ENCODE assay signal across 12 mouse cellular contexts in genomic region chr3:146655111-146655577, GRCm38 (mm10). TPM values are rescaled to one million over a fixed set of nuclear protein-coding genes. Genes with fewer than 3 reads are reported as not detected.
DNase-seq lines count a peak whose midpoint lies in the region; ATAC-seq and TF ChIP-seq lines count a peak whose summit lies in the region.
"Had no signal": no experiment of that assay in that cellular context is flagged by ENCODE, and none has a peak within 500 bp of the region (broad histone marks: within the 10 kb centered on the region; RNA-seq: fewer than 3 reads in every experiment).

No protein-coding gene starts in this region.

- peak; percentile 9 for DNase-seq in hindbrain, embryonic 11.5 days (ENCODE audit: low spot score)
- DNase-seq in G1E (ENCODE audit: low spot score): peak; percentile 62
- DNase-seq in embryo, embryonic 10.5 days (ENCODE audit: low spot score): peak; percentile 24
- no peak for DNase-seq in left cerebral cortex, postnatal 36 days (ENCODE audit: low spot score in 2 of 2)
- DNase-seq in thymus, postnatal 36 days: no peak
- no peak for DNase-seq in thymus, adult 18-20 months
- DNase-seq: thymus, adult 2 months had no signal

- no peaks in the 10 kb centered on the region for H3K9me3 ChIP-seq in hindbrain, embryonic 11.5 days (ENCODE audit: control insufficient read depth, low read length)
- no peaks in the 10 kb centered on the region for H3K9me3 ChIP-seq in hindbrain, embryonic 12.5 days (replicated peaks)
- no peaks in the 10 kb centered on the region for H3K9me3 ChIP-seq in G1E (replicated peaks)
- H3K9me3 ChIP-seq: hindbrain, embryonic 10.5 days; limb, embryonic 12.5 days; neural tube, embryonic 15.5 days had no signal

- no peaks in the 10 kb centered on the region for H3K27me3 ChIP-seq in hindbrain, embryonic 11.5 days (ENCODE audit: control insufficient read depth, insufficient read depth, low read length)
- no peaks in the 10 kb centered on the region for H3K27me3 ChIP-seq in hindbrain, embryonic 12.5 days
- no peaks in the 10 kb centered on the region for H3K27me3 ChIP-seq in G1E (ENCODE audit: insufficient read depth, low read length)
- H3K27me3 ChIP-seq: limb, embryonic 12.5 days; neural tube, embryonic 15.5 days had no signal

- no peak overlapping the region for H3K4me2 ChIP-seq in hindbrain, embryonic 11.5 days (replicated peaks; ENCODE audit: low read depth, low read length)
- H3K4me2 ChIP-seq in hindbrain, embryonic 12.5 days (replicated peaks): no peak overlapping the region
- H3K4me2 ChIP-seq: limb, embryonic 12.5 days; neural tube, embryonic 15.5 days had no signal

- intact Hi-C loops in left cerebral cortex, postnatal 36 days (cut with DNase I): no loop called here

- H3K4me1 ChIP-seq in hindbrain, embryonic 11.5 days (replicated peaks; ENCODE audit: control insufficient read depth, insufficient read depth, low read length): no peaks in the 10 kb centered on the region
- H3K4me1 ChIP-seq in hindbrain, embryonic 12.5 days: no peaks in the 10 kb centered on the region
- H3K4me1 ChIP-seq in G1E (ENCODE audit: insufficient read depth, low read depth, low read length): peaks cover 44% of the 10 kb centered on the region
- H3K4me1 ChIP-seq: limb, embryonic 12.5 days; neural tube, embryonic 15.5 days had no signal

- H3K4me3 ChIP-seq in hindbrain, embryonic 11.5 days (ENCODE audit: low read depth, low read length): no peak overlapping the region
- H3K4me3 ChIP-seq in hindbrain, embryonic 12.5 days: no peak overlapping the region
- no peak overlapping the region; the same call in 1 of the 2 replicates for H3K4me3 ChIP-seq in G1E (ENCODE audit: low read depth, low read length)
- H3K4me3 ChIP-seq: hindbrain, embryonic 10.5 days; limb, embryonic 12.5 days; neural tube, embryonic 15.5 days had no signal

- ATAC-seq in hindbrain, embryonic 11.5 days (ENCODE audit: low FRiP score): no peak
- ATAC-seq in hindbrain, embryonic 12.5 days (ENCODE audit: low FRiP score): no peak
- peak; percentile 89 for ATAC-seq in G1E (ENCODE audit: extremely low read depth, insufficient number of reproducible peaks, low FRiP score, poor library complexity, severe bottlenecking)
- ATAC-seq in megakaryocyte progenitor cell, adult 5-6 weeks (replicated peaks; ENCODE audit: poor library complexity): peak; percentile 49

- 74% methylated on average over 2 of the region's 2 CpGs for WGBS in hindbrain, embryonic 11.5 days
- 66% methylated on average over 2 of the region's 2 CpGs for WGBS in hindbrain, embryonic 12.5 days

- no peak overlapping the region for H3K27ac ChIP-seq in hindbrain, embryonic 11.5 days (ENCODE audit: low read depth, low read length)
- H3K27ac ChIP-seq in hindbrain, embryonic 12.5 days: no peak overlapping the region
- H3K27ac ChIP-seq: hindbrain, embryonic 10.5 days; limb, embryonic 12.5 days; neural tube, embryonic 15.5 days had no signal

- TF ChIP-seq CTCF in G1E (IDR thresholded peaks at IDR 0.05; ENCODE audit: low read depth, low read length): no peak

- H3K9ac ChIP-seq in hindbrain, embryonic 11.5 days (ENCODE audit: low read depth, low read length): no peak overlapping the region
- no peak overlapping the region for H3K9ac ChIP-seq in hindbrain, embryonic 12.5 days
- H3K9ac ChIP-seq: limb, embryonic 12.5 days; neural tube, embryonic 15.5 days had no signal

- H3K36me3 ChIP-seq in hindbrain, embryonic 11.5 days (ENCODE audit: control insufficient read depth, insufficient read depth, low read length): no peaks in the 10 kb centered on the region
- no peaks in the 10 kb centered on the region for H3K36me3 ChIP-seq in hindbrain, embryonic 12.5 days
- H3K36me3 ChIP-seq in G1E (replicated peaks): peaks cover 16% of the 10 kb centered on the region
- H3K36me3 ChIP-seq: hindbrain, embryonic 10.5 days; limb, embryonic 12.5 days; neural tube, embryonic 15.5 days had no signal

RNA-seq across cellular contexts. Expression of gene 4930503B20Rik, which starts 4.0 kb away (rescaled TPM):
- not detected in 2 replicates for polyA plus RNA-seq in hindbrain, embryonic 11.5 days (2014; fragmentation: Nextera tagmentation; extraction: Ambion mirVana)
- not detected in 2 replicates for polyA plus RNA-seq in hindbrain, embryonic 12.5 days (2016; fragmentation: Nextera tagmentation; extraction: Ambion mirVana)
- total RNA-seq in G1E (2014; fragmentation: Nextera tagmentation) (not detected in 2 replicates), G1E (2017) (0.44 and 0.52 TPM in 2 replicates)
- polyA plus RNA-seq in G1E (2012): not detected in 2 replicates
- not detected in 2 replicates for total RNA-seq in megakaryocyte progenitor cell, adult 5-6 weeks (2015)
- total RNA-seq in megakaryocyte progenitor cell, adult 5-6 weeks (2017): 0.34 TPM in 1 of 2 replicates, not detected in the other
- not detected for total RNA-seq in left cerebral cortex, postnatal 36 days (2021)
- polyA plus RNA-seq: hindbrain, embryonic 10.5 days; limb, embryonic 12.5 days; neural tube, embryonic 15.5 days had no signal

RNA-seq across cellular contexts. Expression of gene Samd13, which starts 30.2 kb away (rescaled TPM):
- polyA plus RNA-seq in hindbrain, embryonic 11.5 days (2014; fragmentation: Nextera tagmentation; extraction: Ambion mirVana): 0.56 and 0.60 TPM in 2 replicates
- polyA plus RNA-seq in hindbrain, embryonic 12.5 days (2016; fragmentation: Nextera tagmentation; extraction: Ambion mirVana): 0.79 and 1.2 TPM in 2 replicates
- total RNA-seq in G1E (2014; fragmentation: Nextera tagmentation) (not detected in 2 replicates), G1E (2017) (1.8 and 2.1 TPM in 2 replicates)
- polyA plus RNA-seq in G1E (2012): 0.09 and 0.10 TPM in 2 replicates
- 1.1 and 1.2 TPM in 2 replicates for total RNA-seq in megakaryocyte progenitor cell, adult 5-6 weeks (2015)
- total RNA-seq in megakaryocyte progenitor cell, adult 5-6 weeks (2017): 0.96 and 1.5 TPM in 2 replicates
- under 1 TPM; 0.20 to 0.95 TPM for total RNA-seq in left cerebral cortex, postnatal 36 days (2021)
- polyA plus RNA-seq: thymus, adult 2 months had no signal

RNA-seq across cellular contexts. Expression of gene Dnase2b, which starts 39.7 kb away (rescaled TPM):
- not detected in 2 replicates for polyA plus RNA-seq in hindbrain, embryonic 11.5 days (2014; fragmentation: Nextera tagmentation; extraction: Ambion mirVana)
- not detected in 2 replicates for polyA plus RNA-seq in hindbrain, embryonic 12.5 days (2016; fragmentation: Nextera tagmentation; extraction: Ambion mirVana)
- total RNA-seq in G1E (2014; fragmentation: Nextera tagmentation) (not detected in 2 replicates), G1E (2017) (1.4 and 1.6 TPM in 2 replicates)
- polyA plus RNA-seq in G1E (2012): not detected in 2 replicates
- not detected in 2 replicates for total RNA-seq in megakaryocyte progenitor cell, adult 5-6 weeks (2015)
- 0.14 TPM in 1 of 2 replicates, not detected in the other for total RNA-seq in megakaryocyte progenitor cell, adult 5-6 weeks (2017)
- not detected for total RNA-seq in left cerebral cortex, postnatal 36 days (2021)
- polyA plus RNA-seq: hindbrain, embryonic 10.5 days; limb, embryonic 12.5 days; neural tube, embryonic 15.5 days; thymus, adult 2 months had no signal

Comparison
In these comparisons a context has a peak if more than half of its experiments do, and no peak if none do; other contexts are left out.
1. ATAC-seq: peak in G1E (single experiment) and megakaryocyte progenitor cell, adult 5-6 weeks (single experiment); none in hindbrain, embryonic 11.5 days (single experiment) and hindbrain, embryonic 12.5 days (single experiment).
2. DNase-seq: peak in hindbrain, embryonic 11.5 days (single experiment), G1E (single experiment) and embryo, embryonic 10.5 days (single experiment); none in left cerebral cortex, postnatal 36 days (0 of 2), thymus, postnatal 36 days (0 of 2) and thymus, adult 18-20 months (0 of 2).